Comparison of ENCODE assay signal across 8 mouse cellular contexts in the genomic region with DNA sequence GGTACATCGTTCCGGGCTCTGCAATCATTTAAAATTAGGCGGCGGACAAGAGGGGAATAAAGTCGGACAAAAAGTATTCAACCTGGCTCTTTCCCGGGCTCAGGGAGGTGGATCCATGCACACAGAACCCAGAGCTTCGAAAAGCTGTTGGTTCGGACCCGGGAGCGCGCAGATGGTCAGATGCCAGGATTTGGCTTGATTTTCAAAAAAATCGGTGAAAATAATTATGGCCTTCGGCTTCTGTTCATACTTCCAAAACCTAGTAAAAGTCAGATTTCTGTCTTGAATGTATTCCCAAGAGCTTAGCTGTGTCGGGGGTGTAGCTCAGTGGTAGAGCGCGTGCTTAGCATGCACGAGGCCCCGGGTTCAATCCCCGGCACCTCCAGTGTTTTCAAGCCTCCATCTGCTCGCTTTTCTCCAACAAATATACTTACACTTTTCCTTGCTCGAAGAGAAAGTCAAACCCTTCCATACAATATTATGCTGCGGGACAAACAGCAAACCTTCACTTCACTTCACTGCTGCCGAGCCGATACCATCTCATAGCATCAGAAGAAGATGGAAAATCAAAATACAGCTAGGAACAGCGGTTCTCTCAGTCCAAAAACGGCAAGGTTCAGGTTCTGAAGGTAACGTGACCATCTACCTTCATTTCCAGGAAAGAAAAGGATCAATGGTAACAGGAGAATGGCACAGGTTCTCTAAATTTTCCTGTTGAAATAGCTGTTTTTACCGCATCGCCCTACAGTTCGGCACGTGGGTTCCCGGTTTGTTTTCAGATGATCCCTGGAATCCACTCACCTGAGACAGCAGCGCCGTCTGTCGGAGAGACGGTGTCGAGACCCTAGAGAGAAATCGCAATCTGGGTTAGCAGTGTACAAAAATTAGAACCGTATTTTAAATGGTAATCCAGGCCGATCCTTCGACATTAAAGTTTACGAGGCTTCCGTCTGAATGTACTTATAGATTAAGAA. TPM values are rescaled to one million over a fixed set of nuclear protein-coding genes. Genes with fewer than 3 reads are reported as not detected.
A peak's percentile ranks its signal among the peaks of the same experiment; 100 is the strongest.
DNase-seq lines count a peak whose midpoint lies in the region; ATAC-seq lines count a peak whose summit lies in the region.

No protein-coding gene starts in this region.

- ATAC-seq in hindbrain, embryonic 15.5 days (ENCODE audit: low FRiP score, low read depth) = peak; percentile 95

- DNase-seq in T-cell, adult 2 months (ENCODE audit: low spot score) = peak; percentile 75
- DNase-seq in cerebellum, postnatal 36 days = peak; percentile 87 to 90
- peak; percentile 93 to 94 for DNase-seq in frontal cortex, postnatal 36 days (ENCODE audit: low spot score in 2 of 2)
- peak; percentile 78 for DNase-seq in left cerebral cortex, adult 11 months (ENCODE audit: low spot score)
- DNase-seq in lung, postnatal 36 days = peak; percentile 85
- peak; percentile 92 for DNase-seq in retina, embryonic 14.5 days (ENCODE audit: low spot score)
- DNase-seq in thymus, postnatal 36 days = peak; percentile 82

- H3K9ac ChIP-seq in hindbrain, embryonic 15.5 days = peak overlapping the region; percentile 39

- peaks cover 5% of the 10 kb centered on the region; the same call in 1 of the 2 replicates for H3K4me1 ChIP-seq in hindbrain, embryonic 15.5 days (replicated peaks)

- no peaks in the 10 kb centered on the region for H3K9me3 ChIP-seq in hindbrain, embryonic 15.5 days

- no peaks in the 10 kb centered on the region for H3K36me3 ChIP-seq in hindbrain, embryonic 15.5 days

- peak overlapping the region; percentile 65 for H3K4me2 ChIP-seq in hindbrain, embryonic 15.5 days

- no peaks in the 10 kb centered on the region for H3K27me3 ChIP-seq in hindbrain, embryonic 15.5 days

- H3K4me3 ChIP-seq in hindbrain, embryonic 15.5 days = peak overlapping the region; percentile 50

- under 1% methylated on average over 43 of the region's 43 CpGs for WGBS in hindbrain, embryonic 15.5 days

- peak overlapping the region; percentile 64 for H3K27ac ChIP-seq in hindbrain, embryonic 15.5 days (replicated peaks)

RNA-seq across cellular contexts. Expression of a gene that starts 54.8 kb away (rescaled TPM):
- 84.3 and 84.8 TPM in 2 replicates for polyA plus RNA-seq in hindbrain, embryonic 15.5 days (2015; fragmentation: Nextera tagmentation; extraction: Ambion mirVana)

RNA-seq across cellular contexts. Expression of a gene that starts 58.5 kb away (rescaled TPM):
- polyA plus RNA-seq in hindbrain, embryonic 15.5 days (2015; fragmentation: Nextera tagmentation; extraction: Ambion mirVana) = not detected in 2 replicates

Comparison
In these comparisons a context has a peak if more than half of its experiments do, and no peak if none do; other contexts are left out.
1. Peak in every context shown above with its lines: DNase-seq, ATAC-seq, H3K4me3 ChIP-seq and H3K27ac ChIP-seq.